Mouse (Mus musculus) adrenal gland, adult (tissue): Measurements from ENCODE around the gene Surf1.
A peak's percentile ranks its signal among the peaks of the same experiment; 100 is the strongest.

Source experiments
- DNase-seq, 2 experiments: peaks; one replicate each; pipeline ENCODE4 v3.0.0; 2022 to 2023; ENCODE audit warnings: low spot score in 1 of 2; ENCODE audit not compliant: inconsistent age in 2 of 2

The Surf1 gene

GRCm38 (mm10) chr2:26915927-26916728 lies at the start of gene Surf1, which contains the start of gene Surf2:
Gene Surf1 (minus strand): TSS chr2:26916530.
Gene Surf2 (plus strand): TSS chr2:26916367.
- DNase-seq: peak; percentile 89 to 96

- DNase-seq: no peak
These were observed 48.5 kb upstream of the Surf1 start for GRCm38 (mm10) chr2:26964724-26965370.

GRCm38 (mm10) chr2:26963923-26964723 lies 47.8 kb upstream of the Surf1 start, which contains the start of gene Rexo4:
Gene Rexo4 (minus strand): TSS chr2:26964386.
- peak; percentile 94 to 99 for DNase-seq

DNA sequence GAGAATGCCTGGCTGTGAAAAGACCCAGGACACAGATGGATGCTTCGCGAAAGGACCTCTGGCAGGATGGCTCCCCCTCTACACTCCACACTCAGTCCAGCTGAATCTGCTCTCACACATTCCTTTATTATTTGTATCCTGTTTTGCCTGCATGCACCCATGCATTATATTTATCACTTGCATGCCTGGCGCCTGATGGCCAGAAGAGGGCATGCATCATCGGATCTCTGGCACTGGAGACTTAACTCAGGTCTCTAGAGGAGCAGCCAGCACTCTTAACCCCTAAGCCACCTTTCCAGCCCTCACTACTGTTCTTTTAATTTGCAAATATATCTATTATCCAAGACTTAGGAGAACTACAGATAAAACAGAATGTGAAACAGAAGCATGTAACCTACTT lies 44.4 kb upstream of the Surf1 start:
- DNase-seq: no peak

GRCm38 (mm10) chr2:26957488-26957859 lies 41.1 kb upstream of the Surf1 start:
- DNase-seq: no peak

- no peak for DNase-seq
These were observed 40.6 kb upstream of the Surf1 start for GRCm38 (mm10) chr2:26956811-26957487.

- DNase-seq: no peak
These were observed 38.5 kb upstream of the Surf1 start for GRCm38 (mm10) chr2:26954735-26955395.

- no peak for DNase-seq
These were observed 36.5 kb upstream of the Surf1 start for GRCm38 (mm10) chr2:26952866-26953265.

- no peak for DNase-seq
These were observed 35.9 kb upstream of the Surf1 start for GRCm38 (mm10) chr2:26952193-26952592.

DNA sequence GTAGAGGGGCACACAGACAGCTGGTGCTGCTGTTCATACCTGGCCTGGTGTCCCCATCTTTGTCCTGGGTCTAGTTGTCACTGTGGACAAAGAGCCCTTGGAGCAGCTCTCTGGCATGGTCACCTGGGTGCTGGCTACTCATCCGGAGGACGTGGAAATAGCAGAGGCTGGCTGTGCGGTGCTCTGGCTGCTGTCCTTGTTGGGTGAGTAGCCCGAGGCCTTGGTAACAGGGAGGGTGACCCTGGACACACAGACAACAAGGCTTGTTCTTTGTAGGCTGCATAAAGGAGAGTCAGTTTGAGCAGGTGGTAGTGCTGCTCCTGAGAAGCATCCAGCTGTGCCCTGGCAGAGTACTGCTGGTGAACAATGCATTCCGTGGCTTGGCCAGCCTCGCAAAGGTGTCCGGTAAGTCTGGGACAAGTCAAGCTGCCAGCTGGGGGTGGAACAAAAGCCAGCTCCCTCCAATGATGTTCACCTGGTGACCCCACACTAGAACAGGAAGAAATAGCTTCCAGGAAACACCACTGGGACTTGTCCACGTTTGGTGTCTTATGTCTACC lies 35.1 kb upstream of the Surf1 start:
- peak in 1 of 2 experiments; percentile 71 for DNase-seq

DNA sequence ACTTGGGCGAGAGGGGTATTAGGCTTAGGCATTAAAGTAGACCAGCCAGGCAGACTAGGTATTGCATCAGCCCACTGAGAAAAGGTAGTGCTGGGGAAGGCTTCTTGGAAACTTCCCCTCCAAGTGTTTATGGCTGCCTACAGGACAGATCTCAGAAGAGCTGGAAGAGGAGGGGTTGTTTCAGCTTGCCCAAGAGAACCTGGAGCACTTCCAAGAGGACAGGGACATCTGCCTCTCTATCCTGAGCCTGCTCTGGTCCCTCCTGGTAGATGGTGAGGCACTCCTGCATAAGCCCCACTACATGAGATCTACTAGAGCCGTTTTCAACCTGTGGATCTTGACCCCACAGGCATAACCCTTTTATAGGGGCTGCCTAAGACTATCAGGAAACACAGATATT lies 34.1 kb upstream of the Surf1 start:
- no peak for DNase-seq

DNA sequence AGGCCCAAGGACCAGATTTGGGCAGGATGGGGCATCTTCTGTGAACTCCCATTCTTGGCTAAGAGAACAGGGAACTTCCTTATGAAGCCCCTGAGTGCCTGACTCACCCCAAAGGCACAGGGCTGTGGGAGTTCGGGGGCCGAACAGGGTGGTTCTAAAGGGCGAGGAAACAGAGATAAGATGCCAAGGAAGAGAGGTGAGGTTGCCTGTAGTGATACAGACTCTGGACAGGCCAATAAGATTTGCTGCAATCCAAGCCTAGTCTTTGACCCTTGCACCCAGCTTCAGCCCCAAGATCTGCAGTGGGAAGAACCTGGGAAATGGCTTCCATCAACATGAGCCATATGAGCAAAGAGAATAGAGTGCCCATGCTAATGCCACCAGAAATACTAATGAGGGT lies 26.9 kb upstream of the Surf1 start:
- no peak for DNase-seq

- no peak for DNase-seq
These were observed 25.2 kb upstream of the Surf1 start for GRCm38 (mm10) chr2:26941539-26941938.

- peak in 1 of 2 experiments; percentile 66 for DNase-seq
These were observed 20.1 kb upstream of the Surf1 start for GRCm38 (mm10) chr2:26936425-26936824.

- DNase-seq: peak in 1 of 2 experiments; percentile 38
These were observed 19.0 kb upstream of the Surf1 start for GRCm38 (mm10) chr2:26935286-26935685.

DNA sequence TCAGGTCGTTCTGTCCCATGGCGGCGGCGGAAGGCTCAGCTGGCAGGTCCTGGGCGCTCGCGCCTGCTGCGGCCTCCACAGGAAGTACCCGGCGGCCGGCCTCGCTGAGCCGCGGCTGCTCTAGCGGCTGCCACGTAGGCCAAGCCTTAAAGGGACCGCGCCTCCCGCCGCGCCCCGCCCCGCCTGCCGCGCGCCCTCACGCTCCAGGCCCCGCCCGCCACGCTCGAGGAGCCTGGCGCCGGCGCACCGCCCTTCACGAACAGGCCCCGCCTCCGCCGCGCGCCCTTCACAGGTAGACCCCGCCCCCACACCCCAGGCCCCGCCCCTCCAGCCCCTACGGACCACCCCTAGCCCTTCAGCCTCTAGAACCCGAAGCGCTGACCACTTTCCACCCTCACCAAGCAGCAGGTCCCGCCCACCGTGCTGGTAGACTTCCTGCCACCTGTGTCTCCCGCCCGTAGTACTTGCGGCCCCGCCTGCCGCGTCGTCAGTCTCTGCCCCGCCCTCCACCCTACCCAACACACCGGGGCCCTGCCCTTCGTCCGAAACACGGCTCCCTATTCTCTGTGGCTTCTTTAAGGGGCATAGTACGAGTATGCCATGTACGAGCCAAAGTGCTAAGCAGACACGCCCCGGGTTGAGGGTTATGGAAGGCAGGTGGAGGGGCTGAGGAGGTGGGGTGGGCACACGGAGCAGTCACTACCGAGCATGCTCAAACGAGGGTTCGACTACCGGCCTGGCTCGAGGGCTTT lies 17.1 kb upstream of the Surf1 start, which contains the start of the genes Surf4 and Stkld1:
Surf4 (minus strand) TSS at position 625 of the 752 bp plus-strand sequence.
Stkld1 (plus strand) TSS at position 744 of the 752 bp plus-strand sequence.
- peak; percentile 97 for DNase-seq

GRCm38 (mm10) chr2:26932473-26933303 lies 16.4 kb upstream of the Surf1 start:
- peak in 1 of 2 experiments; percentile 68 for DNase-seq

DNA sequence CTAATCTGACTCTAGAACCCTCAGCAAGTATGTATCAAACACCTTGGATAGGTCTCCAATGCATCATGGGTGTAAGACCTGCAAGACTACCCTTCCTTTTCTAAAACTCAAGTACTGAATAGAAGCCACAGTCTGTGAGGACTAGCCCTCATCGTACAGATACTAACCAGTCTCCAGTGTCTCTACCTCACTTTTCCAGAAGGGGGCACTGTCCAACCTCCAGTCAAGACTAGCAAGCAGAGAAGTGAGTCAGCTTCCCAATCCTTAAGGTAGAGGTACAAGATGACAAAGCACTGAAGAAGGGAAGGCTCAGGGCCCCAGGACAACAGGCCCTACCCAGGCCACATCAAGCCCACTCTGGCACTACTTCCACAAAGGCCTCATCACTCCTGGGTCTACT lies 14.1 kb upstream of the Surf1 start:
- DNase-seq: peak; percentile 75 to 93
